Mouse (Mus musculus) liver, adult 2 months (tissue): Measurements from ENCODE around the gene Ptgdr2. TPM values are rescaled to one million over a fixed set of nuclear protein-coding genes. Genes with fewer than 3 reads are reported as not detected.

Source experiments
- DNase-seq: peaks from one replicate; pipeline ENCODE4 v3.0.0-alpha.2; 2011; ENCODE audit warnings: low read depth, low spot score; ENCODE audit errors: extremely low read depth
- H3K27ac ChIP-seq: fragments of 200-500 bp; replicated peaks from 2 replicates; pipeline ENCODE4 v1.5.1; 2012; ENCODE audit warnings: low read depth, mild to moderate bottlenecking, control low read depth, inconsistent platforms, low read length; ENCODE audit not compliant: insufficient read depth
- H3K27me3 ChIP-seq: fragments of 200-500 bp; 2 replicates; pipeline ENCODE4 v1.6.1; 2012; ENCODE audit warnings: mild to moderate bottlenecking, moderate library complexity, low read length, inconsistent platforms; ENCODE audit not compliant: control insufficient read depth, insufficient read depth
- H3K36me3 ChIP-seq: fragments of 200-500 bp; 2 replicates; pipeline ENCODE4 v1.6.1; 2012; ENCODE audit warnings: low read length, inconsistent platforms; ENCODE audit not compliant: control insufficient read depth, insufficient read depth
- H3K4me1 ChIP-seq: fragments of 200-500 bp; 2 replicates; pipeline ENCODE4 v1.6.1; 2011; ENCODE audit warnings: low read length; ENCODE audit not compliant: control insufficient read depth, insufficient read depth
- H3K4me3 ChIP-seq: fragments of 200-500 bp; 2 replicates; pipeline ENCODE4 v1.5.1; 2011; ENCODE audit warnings: low read depth, mild to moderate bottlenecking, control low read depth, low read length, moderate library complexity; ENCODE audit not compliant: insufficient read depth
- H3K79me2 ChIP-seq: fragments of 200-500 bp; 2 replicates; pipeline ENCODE4 v1.6.1; 2012; ENCODE audit warnings: inconsistent platforms, mild to moderate bottlenecking, low read length, moderate library complexity; ENCODE audit not compliant: control insufficient read depth, insufficient read depth
- H3K9ac ChIP-seq: fragments of 200-500 bp; 2 replicates; pipeline ENCODE4 v1.6.1; 2012; ENCODE audit warnings: low read depth, mild to moderate bottlenecking, control low read depth, inconsistent platforms, low read length
- CTCF ChIP-seq: fragments of 200-500 bp; IDR thresholded peaks from 2 replicates; pipeline ENCODE4 v1.5.1; 2011; ENCODE audit warnings: low read depth, low read length, control low read depth
- POLR2A ChIP-seq: fragments of 200-500 bp; IDR thresholded peaks from 2 replicates; pipeline ENCODE4 v1.6.1; 2011; ENCODE audit warnings: low read length, control low read depth; ENCODE audit not compliant: insufficient read depth; ENCODE audit errors: extremely low read depth
- WGBS: fragments of 180-500 bp; shearing (Covaris S2); methylation state at CpG from one replicate; pipeline ENCODE4 v1.1.7; 2018; 5-methylcytosine and 5-hydroxymethylcytosine counted together
- polyA plus RNA-seq: library from polyadenylated mRNA; depleted of rRNA; stranded (reverse); fragments of >200 nt; gene quantifications from 2 replicates; pipeline ENCODE4 v1.2.3, GENCODE M21; 2012; rRNA removed
- total RNA-seq: library from RNA; depleted of rRNA; stranded (reverse); fragments of >200 nt; gene quantifications from 2 replicates; pipeline ENCODE4 v1.2.3, GENCODE M21; 2014; rRNA removed

Ptgdr2 gene
- total RNA-seq (not detected in 2 replicates), polyA plus RNA-seq (not detected in 2 replicates)

GRCm38 (mm10) chr19:10937110-10937563, at the start of gene Ptgdr2:
Gene Ptgdr2, plus strand, starts transcription at chr19:10937160.
- Histone ChIP-seq H3K27ac (no peak within 1 kb of the TSS), H3K9ac (no peak within 1 kb of the TSS), H3K4me3 (no peak within 1 kb of the TSS), H3K27me3 (no peaks in the 10 kb centered on the region), H3K36me3 (no peaks in the 10 kb centered on the region), H3K4me1 (no peaks in the 10 kb centered on the region), H3K79me2 (no peaks in the 10 kb centered on the region)
- 49% methylated on average over 5 of the region's 5 CpGs for WGBS
- TF ChIP-seq CTCF, result no peak
- no peak for TF ChIP-seq POLR2A
- no peak for DNase-seq

GRCm38 (mm10) chr19:10892201-10892600, 44.8 kb upstream of the Ptgdr2 start:
- Histone ChIP-seq H3K4me3 (no peak overlapping the region), H3K27me3 (no peaks in the 10 kb centered on the region), H3K27ac (no peak overlapping the region), H3K79me2 (peaks cover 2% of the 10 kb centered on the region; the same call in 1 of the 2 replicates), H3K4me1 (peaks cover 5% of the 10 kb centered on the region), H3K36me3 (no peaks in the 10 kb centered on the region), H3K9ac (no peak overlapping the region)
- DNase-seq, result no peak
- TF ChIP-seq POLR2A (no peak), CTCF (no peak)
- WGBS, result 90% methylated on average over 3 of the region's 3 CpGs

- TF ChIP-seq POLR2A (peak; percentile 84; the same call in 1 of the 2 replicates), CTCF (no peak)
- Histone ChIP-seq H3K9ac (peak within 1 kb of the TSS; percentile 84), H3K27ac (peak within 1 kb of the TSS; percentile 76), H3K36me3 (peaks cover 19% of the 10 kb centered on the region), H3K4me1 (peaks cover 8% of the 10 kb centered on the region), H3K4me3 (peak within 1 kb of the TSS; percentile 78), H3K79me2 (peaks cover 4% of the 10 kb centered on the region; the same call in 1 of the 2 replicates), H3K27me3 (no peaks in the 10 kb centered on the region)
- DNase-seq, result peak; percentile 95
- WGBS, result under 1% methylated on average over 43 of the region's 43 CpGs
Measured at GRCm38 (mm10) chr19:10895016-10895528, 41.9 kb upstream of the Ptgdr2 start, which contains the start of gene Prpf19. Gene Prpf19, plus strand, starts transcription at chr19:10895231.

GRCm38 (mm10) chr19:10895708-10896107, 41.3 kb upstream of the Ptgdr2 start:
- under 1% methylated on average over 16 of the region's 16 CpGs for WGBS
- TF ChIP-seq CTCF (no peak), POLR2A (no peak)
- no peaks in the 10 kb centered on the region for H3K27me3 ChIP-seq

GRCm38 (mm10) chr19:10896849-10897248, 40.1 kb upstream of the Ptgdr2 start:
- peaks cover 4% of the 10 kb centered on the region; the same call in 1 of the 2 replicates for H3K79me2 ChIP-seq
- TF ChIP-seq POLR2A (no peak), CTCF (no peak)
- H3K27ac ChIP-seq, result peak overlapping the region; percentile 20
- peak overlapping the region; percentile 17; the same call in 1 of the 2 replicates for H3K9ac ChIP-seq
- H3K36me3 ChIP-seq, result peaks cover 32% of the 10 kb centered on the region
- H3K4me1 ChIP-seq, result peaks cover 8% of the 10 kb centered on the region
- DNase-seq, result peak; percentile 71
- no peaks in the 10 kb centered on the region for H3K27me3 ChIP-seq
- H3K4me3 ChIP-seq, result peak overlapping the region; percentile 7; the same call in 1 of the 2 replicates
- 12% methylated on average over 7 of the region's 7 CpGs for WGBS

More at GRCm38 (mm10) chr19:10895708-10896107, 41.3 kb upstream of the Ptgdr2 start:
- Histone ChIP-seq H3K9ac (peak overlapping the region; percentile 84), H3K27ac (peak overlapping the region; percentile 76), H3K4me3 (peak overlapping the region; percentile 78), H3K79me2 (peaks cover 4% of the 10 kb centered on the region; the same call in 1 of the 2 replicates), H3K4me1 (peaks cover 8% of the 10 kb centered on the region), H3K36me3 (peaks cover 21% of the 10 kb centered on the region)
- peak; percentile 84 for DNase-seq

GRCm38 (mm10) chr19:10897491-10897890, 39.5 kb upstream of the Ptgdr2 start:
- no peak for TF ChIP-seq POLR2A
- no peak for TF ChIP-seq CTCF
- peak overlapping the region; percentile 20 for H3K27ac ChIP-seq
- 63% methylated on average over 8 of the region's 8 CpGs for WGBS
- DNase-seq, result peak; percentile 45
- peaks cover 4% of the 10 kb centered on the region; the same call in 1 of the 2 replicates for H3K79me2 ChIP-seq
- 0 out of 2 replicates have a peak overlapping the region, but pooled peaks have one; percentile 17 for H3K9ac ChIP-seq
- H3K27me3 ChIP-seq, result no peaks in the 10 kb centered on the region
- peaks cover 8% of the 10 kb centered on the region for H3K4me1 ChIP-seq
- peaks cover 39% of the 10 kb centered on the region for H3K36me3 ChIP-seq
- H3K4me3 ChIP-seq, result no peak overlapping the region
